Mouse (Mus musculus): Measurements from ENCODE around the gene Cope. TPM values are rescaled to one million over a fixed set of nuclear protein-coding genes. Genes with fewer than 3 reads are reported as not detected.

Gene Cope
- total and polyA plus RNA-seq, 3 experiments = 134 to 243 (median 191) TPM

GRCm38 (mm10) chr8:70317872-70318271 lies 15.6 kb downstream of the Cope start:
- H3K4me1 ChIP-seq (ENCODE audit: control insufficient read depth in 1 of 2, insufficient read depth in 2 of 2) = peaks cover 14 to 17% of the 10 kb centered on the region in 2 experiments
- no peak overlapping the region for H3K27ac ChIP-seq (ENCODE audit: insufficient read depth, low read depth)
- H3K4me3 ChIP-seq (replicated peaks in 1 of 3; ENCODE audit: low read depth in 2 of 3, low read length in 2 of 3, poor library complexity in 1 of 3) = no peak overlapping the region
- DNase-seq (ENCODE audit: extremely low read depth) = no peak
- H3K27me3 ChIP-seq (replicated peaks) = peaks cover 24% of the 10 kb centered on the region
- in situ Hi-C loops (cut with MboI; ENCODE audit: low pct_ligation_motif_present, low pct_unique_long_range_greater_than_20kb, low sequenced_read_pairs) = no loop called here
- no peak for TF ChIP-seq ZMIZ1 (IDR thresholded peaks at IDR 0.05; ENCODE audit: low read depth, low read length)
- TF ChIP-seq JUN (IDR thresholded peaks at IDR 0.05; ENCODE audit: insufficient read depth, low read depth, low read length) = no peak
- TF ChIP-seq HCFC1 (IDR thresholded peaks at IDR 0.05; ENCODE audit: low read depth, low read length) = no peak
- TF ChIP-seq ZKSCAN1 (IDR thresholded peaks at IDR 0.05; ENCODE audit: borderline replicate concordance, low read depth, low read length) = no peak
- TF ChIP-seq JUND (conservative IDR thresholded peaks at IDR 0.05; ENCODE audit: low read depth, low read length) = no peak
- no peak for TF ChIP-seq E2F4 (IDR thresholded peaks at IDR 0.05; ENCODE audit: insufficient replicate concordance, low read depth, low read length)
- TF ChIP-seq CHD2 (IDR thresholded peaks at IDR 0.05; ENCODE audit: low read length) = no peak
- TF ChIP-seq NELFE (IDR thresholded peaks at IDR 0.05; ENCODE audit: low read depth, low read length) = no peak
- TF ChIP-seq SIN3A (IDR thresholded peaks at IDR 0.05; ENCODE audit: low read length) = no peak
- TF ChIP-seq ZNF384 (IDR thresholded peaks at IDR 0.05; ENCODE audit: low read depth, low read length) = no peak
- TF ChIP-seq USF1 (IDR thresholded peaks at IDR 0.05; ENCODE audit: low read depth, low read length) = no peak
- no peaks in the 10 kb centered on the region for H3K79me2 ChIP-seq (replicated peaks; ENCODE audit: control insufficient read depth, extremely low read depth, insufficient read depth, poor library complexity, severe bottlenecking)
- no peaks in the 10 kb centered on the region for H3K9me3 ChIP-seq (replicated peaks; ENCODE audit: low read length)
- H3K9ac ChIP-seq (ENCODE audit: insufficient read depth, low read depth) = no peak overlapping the region
- H3K36me3 ChIP-seq (replicated peaks in 1 of 2; ENCODE audit: control insufficient read depth in 1 of 2, insufficient read depth in 1 of 2, low read length in 1 of 2) = peaks cover 7 to 11% of the 10 kb centered on the region in 2 experiments
- no peak overlapping the region for H3K4me2 ChIP-seq (ENCODE audit: insufficient read depth, low read depth, poor library complexity, severe bottlenecking)
- dilution Hi-C loops (cut with MboI; ENCODE audit: extremely low pct_ligation_motif_present, extremely low pct_unique_long_range_greater_than_20kb, low sequenced_read_pairs) = no loop called here

- no peak overlapping the region for H3K9ac ChIP-seq (ENCODE audit: insufficient read depth, low read depth)
- in situ Hi-C loops (cut with MboI; ENCODE audit: low pct_ligation_motif_present, low pct_unique_long_range_greater_than_20kb, low sequenced_read_pairs) = no loop called here
- peaks cover 13% of the 10 kb centered on the region for H3K27me3 ChIP-seq (replicated peaks)
- no peak overlapping the region for H3K4me2 ChIP-seq (ENCODE audit: insufficient read depth, low read depth, poor library complexity, severe bottlenecking)
- H3K9me3 ChIP-seq (replicated peaks; ENCODE audit: low read length) = peaks cover 7% of the 10 kb centered on the region
- H3K4me1 ChIP-seq (ENCODE audit: control insufficient read depth in 1 of 2, insufficient read depth in 2 of 2) = peaks cover 11 to 19% of the 10 kb centered on the region in 2 experiments
- H3K79me2 ChIP-seq (replicated peaks; ENCODE audit: control insufficient read depth, extremely low read depth, insufficient read depth, poor library complexity, severe bottlenecking) = no peaks in the 10 kb centered on the region
- H3K36me3 ChIP-seq (replicated peaks in 1 of 2; ENCODE audit: control insufficient read depth in 1 of 2, insufficient read depth in 1 of 2, low read length in 1 of 2) = peaks cover 0 to 1% of the 10 kb centered on the region in 2 experiments
- dilution Hi-C loops (cut with MboI; ENCODE audit: extremely low pct_ligation_motif_present, extremely low pct_unique_long_range_greater_than_20kb, low sequenced_read_pairs) = no loop called here
- no peak overlapping the region for H3K4me3 ChIP-seq (replicated peaks in 1 of 3; ENCODE audit: low read depth in 2 of 3, low read length in 2 of 3, poor library complexity in 1 of 3)
- no peak for TF ChIP-seq ELF1 (IDR thresholded peaks at IDR 0.05; ENCODE audit: low read depth, low read length)
- TF ChIP-seq CTCF (conservative IDR thresholded peaks at IDR 0.05 in 1 of 2, IDR thresholded peaks at IDR 0.05 in 1 of 2; ENCODE audit: low read depth in 2 of 2, low read length in 2 of 2) = peak in 1 of 2 experiments; percentile 42; a peak in 2 of 4 replicates
- DNase-seq (ENCODE audit: extremely low read depth) = no peak
- H3K27ac ChIP-seq (ENCODE audit: insufficient read depth, low read depth) = no peak overlapping the region
These were observed 21.4 kb downstream of the Cope start for GRCm38 (mm10) chr8:70323716-70324115.

- Histone ChIP-seq H3K36me3 (replicated peaks in 1 of 2; ENCODE audit: control insufficient read depth in 1 of 2, insufficient read depth in 1 of 2, low read length in 1 of 2) (peaks cover 20 to 30% of the 10 kb centered on the region in 2 experiments), H3K27me3 (replicated peaks) (peaks cover 3% of the 10 kb centered on the region), H3K79me2 (replicated peaks; ENCODE audit: control insufficient read depth, extremely low read depth, insufficient read depth, poor library complexity, severe bottlenecking) (no peaks in the 10 kb centered on the region), H3K27ac (ENCODE audit: insufficient read depth, low read depth) (no peak overlapping the region), H3K4me2 (ENCODE audit: insufficient read depth, low read depth, poor library complexity, severe bottlenecking) (no peak overlapping the region), H3K9ac (ENCODE audit: insufficient read depth, low read depth) (no peak overlapping the region), H3K4me3 (replicated peaks in 1 of 3; ENCODE audit: low read depth in 2 of 3, low read length in 2 of 3, poor library complexity in 1 of 3) (no peak overlapping the region), H3K4me1 (ENCODE audit: control insufficient read depth in 1 of 2, insufficient read depth in 2 of 2) (peaks cover 3 to 9% of the 10 kb centered on the region in 2 experiments), H3K9me3 (replicated peaks; ENCODE audit: low read length) (peaks cover 16% of the 10 kb centered on the region)
- no peak for DNase-seq (ENCODE audit: extremely low read depth)
- TF ChIP-seq NRF1 (IDR thresholded peaks at IDR 0.05; ENCODE audit: low read depth, low read length) (no peak), USF2 (conservative IDR thresholded peaks at IDR 0.05; ENCODE audit: low read depth, low read length) (no peak), KAT2A (IDR thresholded peaks at IDR 0.05; ENCODE audit: insufficient replicate concordance, low read length) (no peak), ELF1 (IDR thresholded peaks at IDR 0.05; ENCODE audit: low read depth, low read length) (no peak), POLR2AphosphoS2 (IDR thresholded peaks at IDR 0.05; ENCODE audit: low read depth, low read length) (no peak), NELFE (IDR thresholded peaks at IDR 0.05; ENCODE audit: low read depth, low read length) (no peak), MAFK (IDR thresholded peaks at IDR 0.05; ENCODE audit: insufficient replicate concordance, low read length) (no peak), TCF12 (IDR thresholded peaks at IDR 0.05; ENCODE audit: low read depth, low read length) (no peak), RCOR1 (conservative IDR thresholded peaks at IDR 0.05; ENCODE audit: low read depth, low read length) (no peak)
- dilution Hi-C loops (cut with MboI; ENCODE audit: extremely low pct_ligation_motif_present, extremely low pct_unique_long_range_greater_than_20kb, low sequenced_read_pairs) = no loop called here
- in situ Hi-C loops (cut with MboI; ENCODE audit: low pct_ligation_motif_present, low pct_unique_long_range_greater_than_20kb, low sequenced_read_pairs) = no loop called here
These were observed 25.2 kb downstream of the Cope start for GRCm38 (mm10) chr8:70327512-70327911.
